Mouse (Mus musculus) liver, embryonic 15.5 days (tissue): ENCODE data around the gene Slc4a5. TPM values are rescaled to one million over a fixed set of nuclear protein-coding genes. Genes with fewer than 3 reads are reported as not detected.

ENCODE experiments used
- ATAC-seq: fragments of 200-750 bp; cut with Nextera tagmentation; 2 replicates; pipeline ENCODE4 v1.8.0; 2017; ENCODE audit warnings: moderate number of reproducible peaks, mild to moderate bottlenecking, moderate library complexity; ENCODE audit not compliant: insufficient read depth
- H3K27ac ChIP-seq: fragments of 300-500 bp; sonication (generic); replicated peaks from 2 replicates; pipeline ENCODE4 v1.5.1; 2015; ENCODE audit warnings: mild to moderate bottlenecking, inconsistent platforms
- H3K27me3 ChIP-seq: fragments of 300-500 bp; sonication (generic); 2 replicates; pipeline ENCODE4 v1.6.1; 2015; ENCODE audit warnings: mild to moderate bottlenecking, inconsistent platforms
- H3K36me3 ChIP-seq: fragments of 300-500 bp; sonication (generic); replicated peaks from 2 replicates; pipeline ENCODE4 v1.6.1; 2015; ENCODE audit warnings: moderate library complexity, mild to moderate bottlenecking, inconsistent platforms
- H3K4me1 ChIP-seq: fragments of 300-500 bp; sonication (generic); replicated peaks from 2 replicates; pipeline ENCODE4 v1.6.1; 2015; ENCODE audit warnings: inconsistent platforms
- H3K4me2 ChIP-seq: fragments of 300-500 bp; sonication (generic); 2 replicates; pipeline ENCODE4 v1.6.1; 2015; ENCODE audit warnings: moderate library complexity, mild to moderate bottlenecking, inconsistent platforms
- H3K4me3 ChIP-seq: fragments of 300-500 bp; sonication (generic); replicated peaks from 2 replicates; pipeline ENCODE4 v1.5.1; 2015; ENCODE audit warnings: mild to moderate bottlenecking, inconsistent platforms
- H3K9ac ChIP-seq: fragments of 300-500 bp; sonication (generic); 2 replicates; pipeline ENCODE4 v1.6.1; 2015; ENCODE audit warnings: moderate library complexity, mild to moderate bottlenecking, inconsistent platforms
- H3K9me3 ChIP-seq: fragments of 300-500 bp; sonication (generic); replicated peaks from 2 replicates; pipeline ENCODE4 v1.6.1; 2016; ENCODE audit warnings: inconsistent platforms
- WGBS: fragments of 180-500 bp; shearing (Covaris S2); methylation state at CpG from one replicate; pipeline ENCODE4 v1.1.7; 2015; ENCODE audit warnings: mixed read lengths; ENCODE audit not compliant: insufficient replicate concordance; 5-methylcytosine and 5-hydroxymethylcytosine counted together
- polyA plus RNA-seq: library from polyadenylated mRNA; unstranded; fragments of >200 nt; fragmentation: Nextera tagmentation; extraction: Ambion mirVana; gene quantifications from 2 replicates; pipeline ENCODE4 v1.2.1, GENCODE M21; 2015

Slc4a5 gene
- polyA plus RNA-seq, 1 experiment from 2014 or later, result 1.1 TPM

DNA sequence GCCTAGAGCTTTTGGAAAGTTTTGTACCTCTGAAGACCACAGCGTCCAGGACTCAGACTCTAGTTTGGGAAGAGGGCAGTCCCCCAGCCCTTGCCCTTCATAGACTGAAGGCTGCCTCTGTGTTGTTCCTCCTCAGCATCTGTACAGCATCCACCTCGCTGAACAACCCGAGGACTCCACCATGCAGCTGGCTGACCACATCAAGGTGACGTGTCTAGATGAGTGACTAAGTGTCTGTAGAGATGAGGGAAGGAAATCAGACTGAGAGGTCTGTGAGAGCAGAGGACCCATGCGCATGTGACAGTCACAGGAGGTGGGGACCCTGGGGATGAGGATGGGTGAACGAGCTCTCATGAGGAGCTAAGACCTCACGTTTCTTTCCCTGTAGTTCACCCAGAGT is 26.1 kb upstream of the Slc4a5 start:
- no peak overlapping the region for H3K27ac ChIP-seq
- peaks cover 94% of the 10 kb centered on the region for H3K36me3 ChIP-seq
- WGBS, result 72% methylated on average over 7 of the region's 7 CpGs
- no peak overlapping the region for H3K4me3 ChIP-seq
- H3K9me3 ChIP-seq, result no peaks in the 10 kb centered on the region
- no peak for ATAC-seq
- H3K4me2 ChIP-seq, result no peak overlapping the region
- 0 out of 2 replicates have a peak, but pooled peaks cover under 1% of the 10 kb centered on the region for H3K4me1 ChIP-seq
- H3K27me3 ChIP-seq, result no peaks in the 10 kb centered on the region
- no peak overlapping the region for H3K9ac ChIP-seq

DNA sequence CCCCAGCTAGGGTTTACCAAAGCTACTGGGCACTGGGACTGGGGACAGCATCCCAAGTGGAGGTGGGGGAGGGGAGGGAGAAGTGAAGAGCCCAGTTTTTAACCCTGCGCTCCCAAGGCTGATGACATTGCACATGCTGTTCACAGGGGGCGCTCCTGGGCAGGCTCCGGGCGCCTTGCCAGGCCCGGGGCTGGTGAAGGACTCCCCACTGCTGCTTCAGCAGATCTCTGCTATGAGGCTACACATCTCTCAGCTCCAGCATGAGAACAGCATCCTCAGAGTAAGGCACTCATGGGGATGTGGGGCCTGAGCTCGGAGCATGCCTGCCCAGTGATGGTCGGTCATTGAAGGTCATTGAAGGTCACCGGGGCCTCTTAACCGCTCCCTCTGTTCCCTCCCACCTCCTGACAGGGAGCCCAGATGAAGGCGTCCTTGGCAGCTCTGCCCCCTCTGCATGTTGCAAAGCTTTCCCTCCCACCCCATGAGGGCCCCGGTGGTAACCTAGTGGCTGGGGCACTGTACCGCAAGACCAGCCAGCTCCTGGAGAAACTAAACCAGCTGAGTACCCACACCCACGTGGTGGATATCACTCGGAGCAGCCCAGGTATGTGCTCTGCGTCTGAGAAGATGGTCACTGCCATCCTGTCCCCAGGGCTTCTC is 22.2 kb upstream of the Slc4a5 start:
- 73% methylated on average over 15 of the region's 15 CpGs for WGBS
- Histone ChIP-seq H3K36me3 (peaks cover 67% of the 10 kb centered on the region), H3K9me3 (no peaks in the 10 kb centered on the region), H3K4me1 (no peaks in the 10 kb centered on the region), H3K27me3 (no peaks in the 10 kb centered on the region), H3K9ac (no peak overlapping the region), H3K4me2 (no peak overlapping the region), H3K4me3 (no peak overlapping the region), H3K27ac (no peak overlapping the region)
- no peak for ATAC-seq

DNA sequence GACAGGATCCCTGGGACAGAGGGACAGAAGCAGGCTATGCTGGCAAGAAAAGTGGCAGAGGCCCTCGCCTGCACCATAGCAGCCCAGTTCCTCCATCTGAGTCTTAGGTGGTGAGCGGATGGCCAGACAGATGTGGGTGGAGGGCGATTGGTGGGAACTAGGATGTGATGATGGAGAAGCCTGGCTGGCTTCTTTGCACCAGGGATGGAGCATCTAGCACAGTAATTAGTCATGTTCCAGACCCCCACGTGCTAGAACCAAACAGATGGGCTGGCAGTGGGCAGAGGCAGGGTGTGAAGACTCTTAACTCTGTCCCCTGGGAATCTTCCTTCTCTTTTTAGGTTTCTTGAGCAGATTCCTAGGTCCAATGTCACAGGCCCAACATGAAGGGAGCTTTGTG is 16.3 kb upstream of the Slc4a5 start:
- H3K9me3 ChIP-seq, result no peaks in the 10 kb centered on the region
- H3K4me2 ChIP-seq, result no peak overlapping the region
- H3K4me1 ChIP-seq, result no peaks in the 10 kb centered on the region
- H3K4me3 ChIP-seq, result no peak overlapping the region
- no peak overlapping the region for H3K27ac ChIP-seq
- ATAC-seq, result no peak
- peaks cover 12% of the 10 kb centered on the region for H3K36me3 ChIP-seq
- no peaks in the 10 kb centered on the region for H3K27me3 ChIP-seq
- H3K9ac ChIP-seq, result no peak overlapping the region
- WGBS, result 66% methylated on average over 4 of the region's 4 CpGs

DNA sequence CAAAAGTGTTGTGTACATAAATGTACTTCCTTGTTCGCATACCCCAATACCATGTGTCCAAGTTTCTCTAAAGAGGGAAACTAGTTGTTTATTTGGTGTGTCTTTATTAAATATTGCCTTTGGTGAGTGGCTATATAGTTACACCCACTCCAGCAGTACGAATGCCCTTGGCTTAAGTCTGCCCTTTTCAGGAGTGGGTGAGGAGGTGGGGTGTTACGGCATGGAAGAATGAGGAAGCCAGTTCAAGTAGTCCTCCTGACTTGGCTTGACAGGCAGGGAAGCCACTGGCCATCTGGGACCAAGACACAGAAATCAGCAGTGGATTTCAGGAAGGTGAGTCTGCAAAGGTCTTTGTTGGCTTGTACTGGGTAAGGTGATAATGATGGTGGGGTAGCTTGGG is 13.8 kb upstream of the Slc4a5 start:
- H3K4me1 ChIP-seq, result no peaks in the 10 kb centered on the region
- H3K36me3 ChIP-seq, result no peaks in the 10 kb centered on the region
- H3K27ac ChIP-seq, result no peak overlapping the region
- ATAC-seq, result no peak
- 75% methylated on average over 3 of the region's 3 CpGs for WGBS
- no peak overlapping the region for H3K9ac ChIP-seq
- H3K27me3 ChIP-seq, result 0 out of 2 replicates have a peak, but pooled peaks cover 4% of the 10 kb centered on the region
- no peak overlapping the region for H3K4me2 ChIP-seq
- H3K9me3 ChIP-seq, result no peaks in the 10 kb centered on the region
- no peak overlapping the region for H3K4me3 ChIP-seq

DNA sequence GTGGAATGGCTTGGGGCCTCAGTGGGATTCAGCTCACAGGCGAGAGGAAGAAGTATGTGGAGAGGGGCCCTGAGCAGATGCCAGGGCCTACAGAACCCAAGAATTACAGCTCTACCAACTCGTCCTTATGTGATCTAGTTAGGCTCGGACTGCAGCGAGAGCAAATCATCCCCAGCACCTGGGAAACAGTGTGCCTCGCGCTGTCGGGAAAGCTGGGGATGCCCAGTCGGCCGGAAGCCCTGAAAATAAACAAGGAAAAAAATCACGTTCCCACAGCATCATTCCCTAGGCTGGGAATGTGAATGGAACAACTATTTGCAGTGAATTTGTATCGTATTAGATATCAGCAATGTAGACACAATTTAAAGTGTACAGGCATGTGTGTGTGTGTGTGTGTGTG is 13.3 kb upstream of the Slc4a5 start:
- ATAC-seq, result no peak
- H3K4me2 ChIP-seq, result no peak overlapping the region
- no peak overlapping the region for H3K27ac ChIP-seq
- H3K27me3 ChIP-seq, result peaks cover 4% of the 10 kb centered on the region; the same call in 1 of the 2 replicates
- H3K36me3 ChIP-seq, result no peaks in the 10 kb centered on the region
- H3K4me1 ChIP-seq, result no peaks in the 10 kb centered on the region
- H3K4me3 ChIP-seq, result no peak overlapping the region
- no peaks in the 10 kb centered on the region for H3K9me3 ChIP-seq
- H3K9ac ChIP-seq, result no peak overlapping the region
- 62% methylated on average over 11 of the region's 11 CpGs for WGBS

GRCm38 (mm10) chr6:83207361-83208049 is 12.1 kb upstream of the Slc4a5 start:
- WGBS, result 42% methylated on average over 9 of the region's 9 CpGs
- Histone ChIP-seq H3K27ac (no peak overlapping the region), H3K27me3 (peaks cover 9% of the 10 kb centered on the region; the same call in 1 of the 2 replicates), H3K9ac (no peak overlapping the region), H3K4me2 (no peak overlapping the region), H3K4me1 (no peaks in the 10 kb centered on the region), H3K9me3 (no peaks in the 10 kb centered on the region), H3K36me3 (no peaks in the 10 kb centered on the region), H3K4me3 (no peak overlapping the region)
- no peak for ATAC-seq

- no peak for ATAC-seq
Measured at GRCm38 (mm10) chr6:83208050-83208400, 11.6 kb upstream of the Slc4a5 start.

DNA sequence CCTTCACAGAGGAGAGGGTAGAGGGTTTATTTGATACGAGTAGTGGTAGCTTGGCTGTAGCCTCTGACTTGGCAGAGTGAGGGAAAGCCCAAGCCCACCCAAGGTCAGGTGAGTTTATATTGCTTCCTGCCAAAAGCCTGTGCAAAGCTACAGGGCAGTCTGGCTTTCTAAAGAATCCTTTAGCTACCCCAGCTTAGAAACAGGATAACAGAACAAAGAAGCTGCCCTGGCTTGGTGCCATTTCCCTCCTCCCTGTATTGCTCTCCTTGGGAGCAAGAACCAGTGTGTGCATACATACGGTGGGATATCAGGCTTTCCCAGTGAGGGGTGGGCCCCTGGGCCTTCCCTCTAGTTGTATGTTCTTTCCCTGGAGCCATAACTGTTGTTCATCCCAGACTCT is 9.1 kb upstream of the Slc4a5 start:
- 55% methylated on average over 2 of the region's 2 CpGs for WGBS

More at GRCm38 (mm10) chr6:83208050-83208400, 11.6 kb upstream of the Slc4a5 start:
- H3K4me3 ChIP-seq, result no peak overlapping the region
- no peak overlapping the region for H3K4me2 ChIP-seq
- H3K9me3 ChIP-seq, result no peaks in the 10 kb centered on the region
- WGBS, result 70% methylated on average over 2 of the region's 2 CpGs
- H3K27ac ChIP-seq, result no peak overlapping the region
- no peak overlapping the region for H3K9ac ChIP-seq
- no peaks in the 10 kb centered on the region for H3K4me1 ChIP-seq
- H3K27me3 ChIP-seq, result peaks cover 9% of the 10 kb centered on the region; the same call in 1 of the 2 replicates
- H3K36me3 ChIP-seq, result no peaks in the 10 kb centered on the region

DNA sequence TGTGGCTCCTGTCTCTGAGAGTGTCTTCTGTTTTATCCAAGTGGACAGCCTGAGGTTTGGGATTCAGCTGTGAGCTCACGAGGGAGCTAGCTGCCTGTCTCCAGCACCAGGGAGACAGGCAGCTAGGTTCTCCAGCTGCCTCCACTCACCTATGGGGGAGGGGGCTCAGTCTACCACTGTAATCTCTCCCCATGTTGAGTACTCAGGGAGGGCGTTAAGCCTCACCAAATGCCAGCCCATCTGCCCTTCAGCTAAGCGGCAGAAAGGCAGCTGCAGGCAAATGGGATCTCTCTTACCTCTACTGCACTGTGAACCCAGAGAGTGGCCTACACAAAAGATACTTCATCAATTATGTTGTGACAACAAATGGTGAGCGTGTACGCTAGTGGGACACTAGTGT is 8.1 kb upstream of the Slc4a5 start:
- no peak overlapping the region for H3K4me3 ChIP-seq
- no peaks in the 10 kb centered on the region for H3K36me3 ChIP-seq
- H3K9ac ChIP-seq, result no peak overlapping the region
- no peaks in the 10 kb centered on the region for H3K4me1 ChIP-seq
- H3K9me3 ChIP-seq, result no peaks in the 10 kb centered on the region
- WGBS, result 36% methylated on average over 5 of the region's 5 CpGs
- peaks cover 9% of the 10 kb centered on the region; the same call in 1 of the 2 replicates for H3K27me3 ChIP-seq
- no peak overlapping the region for H3K27ac ChIP-seq
- no peak overlapping the region for H3K4me2 ChIP-seq
- no peak for ATAC-seq

More for the DNA sequence above, 9.1 kb upstream of the Slc4a5 start:
- no peaks in the 10 kb centered on the region for H3K4me1 ChIP-seq
- H3K4me3 ChIP-seq, result no peak overlapping the region
- no peak for ATAC-seq
- H3K27ac ChIP-seq, result no peak overlapping the region
- no peak overlapping the region for H3K9ac ChIP-seq
- peaks cover 9% of the 10 kb centered on the region; the same call in 1 of the 2 replicates for H3K27me3 ChIP-seq
- no peaks in the 10 kb centered on the region for H3K9me3 ChIP-seq
- no peaks in the 10 kb centered on the region for H3K36me3 ChIP-seq
- no peak overlapping the region for H3K4me2 ChIP-seq

- WGBS, result 18% methylated on average over 7 of the region's 7 CpGs
- Histone ChIP-seq H3K36me3 (no peaks in the 10 kb centered on the region), H3K4me3 (no peak overlapping the region), H3K9me3 (no peaks in the 10 kb centered on the region), H3K27me3 (peaks cover 4% of the 10 kb centered on the region; the same call in 1 of the 2 replicates), H3K9ac (no peak overlapping the region), H3K4me1 (no peaks in the 10 kb centered on the region), H3K4me2 (no peak overlapping the region), H3K27ac (no peak overlapping the region)
- no peak for ATAC-seq
Measured at GRCm38 (mm10) chr6:83215002-83215666, 4.5 kb upstream of the Slc4a5 start.

DNA sequence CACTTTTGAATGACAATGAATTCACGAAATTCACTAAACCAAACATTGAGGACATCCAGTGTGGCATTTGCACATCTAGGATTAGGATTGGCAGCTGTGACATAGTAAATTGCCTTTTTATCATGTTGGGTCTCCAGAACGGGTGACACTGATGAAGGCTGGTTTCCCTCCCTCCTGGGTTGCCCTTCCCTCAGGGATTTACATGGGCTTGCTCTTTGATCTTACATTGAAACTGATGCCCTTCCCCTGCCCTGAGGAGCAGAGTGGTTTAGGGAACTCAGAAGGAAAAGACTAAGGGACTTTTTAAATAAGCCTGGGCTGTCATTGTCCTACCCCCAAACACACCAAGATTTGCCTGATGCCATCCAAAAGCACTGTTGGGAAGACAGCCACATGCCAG is 11.9 kb downstream of the Slc4a5 start:
- H3K9me3 ChIP-seq, result no peaks in the 10 kb centered on the region
- H3K27me3 ChIP-seq, result peaks cover 50% of the 10 kb centered on the region
- no peak overlapping the region for H3K4me3 ChIP-seq
- no peak for ATAC-seq
- H3K4me2 ChIP-seq, result no peak overlapping the region
- 35% methylated on average over 2 of the region's 2 CpGs for WGBS
- H3K4me1 ChIP-seq, result peaks cover 6% of the 10 kb centered on the region; the same call in 1 of the 2 replicates
- H3K9ac ChIP-seq, result no peak overlapping the region
- H3K36me3 ChIP-seq, result no peaks in the 10 kb centered on the region
- no peak overlapping the region for H3K27ac ChIP-seq
